Mouse (Mus musculus) naive thymus-derived CD4-positive, alpha-beta T cell, adult 2 months (primary cell): ENCODE measurements around the gene Zfp148.

ENCODE experiments used
- DNase-seq: peaks from one replicate; pipeline ENCODE4 v3.0.0-alpha.2; 2011; ENCODE audit warnings: low read depth

The Zfp148 gene

GRCm38 (mm10) chr16:33379944-33380881, at the start of gene Zfp148:
Gene Zfp148, plus strand, starts transcription at chr16:33380836.
- peak; percentile 95 for DNase-seq

GRCm38 (mm10) chr16:33333015-33333414, 47.6 kb upstream of the Zfp148 start:
- no peak for DNase-seq

GRCm38 (mm10) chr16:33337177-33337576, 43.5 kb upstream of the Zfp148 start:
- peak; percentile 87 for DNase-seq

GRCm38 (mm10) chr16:33337681-33338080, 43.0 kb upstream of the Zfp148 start:
- no peak for DNase-seq

- no peak for DNase-seq
These were observed 42.1 kb upstream of the Zfp148 start for GRCm38 (mm10) chr16:33338492-33338891.

- DNase-seq = no peak
These were observed 41.2 kb upstream of the Zfp148 start for GRCm38 (mm10) chr16:33339476-33339875.

- DNase-seq = no peak
These were observed 38.3 kb upstream of the Zfp148 start for GRCm38 (mm10) chr16:33342356-33342755.

- DNase-seq = no peak
These were observed 37.5 kb upstream of the Zfp148 start for GRCm38 (mm10) chr16:33343106-33343505.

GRCm38 (mm10) chr16:33343601-33344000, 37.0 kb upstream of the Zfp148 start:
- peak; percentile 84 for DNase-seq

- DNase-seq = peak; percentile 37
These were observed 36.3 kb upstream of the Zfp148 start for GRCm38 (mm10) chr16:33344379-33344778.

- peak; percentile 46 for DNase-seq
These were observed 35.8 kb upstream of the Zfp148 start for GRCm38 (mm10) chr16:33344875-33345274.

GRCm38 (mm10) chr16:33346376-33346775, 34.3 kb upstream of the Zfp148 start:
- no peak for DNase-seq

- DNase-seq = no peak
These were observed 33.5 kb upstream of the Zfp148 start for GRCm38 (mm10) chr16:33347134-33347533.

- DNase-seq = no peak
These were observed 22.8 kb upstream of the Zfp148 start for GRCm38 (mm10) chr16:33357805-33358204.

- no peak for DNase-seq
These were observed 14.9 kb upstream of the Zfp148 start for GRCm38 (mm10) chr16:33365772-33366171.

GRCm38 (mm10) chr16:33368632-33369031, 12.0 kb upstream of the Zfp148 start:
- DNase-seq = no peak

- DNase-seq = peak; percentile 31
These were observed 9.8 kb upstream of the Zfp148 start for GRCm38 (mm10) chr16:33370836-33371235.

GRCm38 (mm10) chr16:33372611-33373010, 8.0 kb upstream of the Zfp148 start:
- DNase-seq = no peak

GRCm38 (mm10) chr16:33373326-33373725, 7.3 kb upstream of the Zfp148 start:
- DNase-seq = no peak

GRCm38 (mm10) chr16:33376266-33376665, 4.4 kb upstream of the Zfp148 start:
- no peak for DNase-seq

GRCm38 (mm10) chr16:33379219-33379943, 1.3 kb upstream of the Zfp148 start:
- peak; percentile 43 for DNase-seq

- peak; percentile 67 for DNase-seq
These were observed 412 bp downstream of the Zfp148 start for GRCm38 (mm10) chr16:33380882-33381613.
